Mouse (Mus musculus) lung, adult 2 months (tissue): ENCODE measurements at regions not wholly inside any gene's neighbourhood (a gene's known extent, or its start where the extent isn't known, plus 50 kb on each side); places are given as distances from the start of the nearest gene placed in this dataset.

Source experiments
- CTCF ChIP-seq: fragments of 200-500 bp; IDR thresholded peaks from 2 replicates; pipeline ENCODE4 v1.5.1; 2011; ENCODE audit warnings: mild to moderate bottlenecking, low read length, control low read depth; ENCODE audit not compliant: insufficient read depth
- POLR2A ChIP-seq: fragments of 200-500 bp; IDR thresholded peaks from 2 replicates; pipeline ENCODE4 v1.6.1; 2011; ENCODE audit warnings: low read depth, mild to moderate bottlenecking, control low read depth, low read length, borderline replicate concordance; ENCODE audit errors: extremely low read depth

DNA sequence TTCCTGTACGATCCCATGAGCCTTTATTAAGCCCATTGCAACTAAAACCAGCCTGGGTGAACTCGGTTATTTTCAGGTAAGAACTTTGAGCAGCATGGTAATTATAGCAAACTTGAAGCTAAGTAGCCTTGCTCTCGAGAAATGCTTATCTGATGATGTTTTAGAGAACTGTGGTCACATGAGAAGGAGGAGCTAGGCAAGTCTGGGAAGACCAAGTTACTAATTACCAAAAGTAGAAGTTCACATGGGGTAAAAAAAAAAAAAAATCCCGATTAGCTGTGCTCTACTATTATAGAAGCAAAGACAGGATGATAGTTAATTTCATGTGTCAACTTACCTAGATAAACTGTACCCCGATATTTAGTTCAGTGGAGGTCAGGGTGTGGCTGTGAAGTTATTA lies 68.0 kb upstream of the Tbl1xr1 start:
- TF ChIP-seq CTCF (no peak), POLR2A (no peak)
